Comparison of ENCODE assay signal across 20 mouse cellular contexts in the genomic region with DNA sequence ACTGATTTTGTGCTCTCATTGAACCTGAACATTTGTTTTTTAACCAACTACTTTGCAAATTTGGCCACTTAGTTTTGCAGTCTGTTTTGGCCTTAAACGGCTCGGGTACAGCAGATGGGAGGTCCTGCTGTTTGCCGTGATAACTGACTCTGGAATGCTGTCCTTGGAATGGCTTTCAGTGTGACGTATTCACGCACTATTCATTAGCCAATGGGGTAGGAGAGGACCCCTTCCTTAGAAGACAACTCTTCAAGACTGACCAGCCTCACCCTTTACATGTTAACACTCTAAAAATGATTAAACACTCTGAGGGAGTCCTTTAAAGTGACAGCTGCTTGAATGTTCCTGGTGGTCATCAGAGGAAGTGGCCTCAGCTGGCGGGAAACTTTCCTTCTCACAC.
DNase-seq lines count a peak whose midpoint lies in the region; ATAC-seq and TF ChIP-seq lines count a peak whose summit lies in the region.
"Had no signal": no experiment of that assay in that cellular context is flagged by ENCODE, and none has a peak within 500 bp of the region (broad histone marks: within the 10 kb centered on the region; RNA-seq: fewer than 3 reads in every experiment).

No protein-coding gene starts in this region.

- H3K4me1 ChIP-seq in kidney, adult 2 months (ENCODE audit: control insufficient read depth, insufficient read depth, low read length): no peaks in the 10 kb centered on the region; the same call in 1 of the 2 replicates
- peaks cover 6% of the 10 kb centered on the region for H3K4me1 ChIP-seq in heart, embryonic 13.5 days
- H3K4me1 ChIP-seq: stomach, embryonic 15.5 days had no signal

- peak; percentile 52 to 54 for DNase-seq in cerebellum, postnatal 10 days
- no peak for DNase-seq in cerebellum, postnatal 4 days (ENCODE audit: low spot score in 2 of 2)
- peak; percentile 3 for DNase-seq in kidney, adult 2 months
- DNase-seq in kidney, postnatal 36 days: no peak
- no peak for DNase-seq in left cerebral cortex, adult 2 months (ENCODE audit: extremely low spot score in 1 of 2, low spot score in 2 of 2)
- no peak for DNase-seq in left cerebral cortex, adult 18-20 months (ENCODE audit: low spot score in 2 of 2)
- no peak for DNase-seq in adipocyte (ENCODE audit: low spot score)
- DNase-seq: adrenal gland, adult 8-10 months; cerebellum, adult 11 months; cerebellum, postnatal 25 days; kidney, postnatal 10 days; right cerebral cortex, postnatal 14 days; thymus, adult 18-20 months had no signal

- no peaks in the 10 kb centered on the region for H3K27me3 ChIP-seq in kidney, adult 2 months (replicated peaks; ENCODE audit: control insufficient read depth, insufficient read depth, low read length)
- H3K27me3 ChIP-seq in heart, embryonic 13.5 days (replicated peaks): no peaks in the 10 kb centered on the region
- H3K27me3 ChIP-seq: stomach, embryonic 15.5 days had no signal

- H3K4me2 ChIP-seq in heart, embryonic 13.5 days: peak overlapping the region; percentile 44
- H3K4me2 ChIP-seq: stomach, embryonic 15.5 days had no signal

- H3K9me3 ChIP-seq in heart, embryonic 13.5 days: 0 out of 2 replicates have a peak, but pooled peaks cover 3% of the 10 kb centered on the region
- H3K9me3 ChIP-seq: midbrain, embryonic 10.5 days; stomach, embryonic 15.5 days had no signal

- 55% methylated on average over 6 of the region's 6 CpGs for WGBS in kidney, adult 2 months
- 18% methylated on average over 6 of the region's 6 CpGs for WGBS in heart, embryonic 13.5 days

- no peak for TF ChIP-seq CTCF in kidney, adult 2 months (conservative IDR thresholded peaks at IDR 0.05; ENCODE audit: insufficient read depth, insufficient read length, low read depth, low read length)
- TF ChIP-seq CTCF in left cerebral cortex, adult 2 months (IDR thresholded peaks at IDR 0.05): peak; percentile 7; the same call in 1 of the 2 replicates

- TF ChIP-seq POLR2A in kidney, adult 2 months (IDR thresholded peaks at IDR 0.05; ENCODE audit: low read depth, low read length): no peak

- H3K36me3 ChIP-seq in kidney, adult 2 months (ENCODE audit: control insufficient read depth, insufficient read depth, low read length): no peaks in the 10 kb centered on the region
- H3K36me3 ChIP-seq in heart, embryonic 13.5 days: no peaks in the 10 kb centered on the region
- H3K36me3 ChIP-seq: forebrain, embryonic 10.5 days; hindbrain, embryonic 10.5 days; midbrain, embryonic 10.5 days; stomach, embryonic 15.5 days had no signal

- H3K9ac ChIP-seq in heart, embryonic 13.5 days: no peak overlapping the region
- H3K9ac ChIP-seq: liver, embryonic 14.5 days; stomach, embryonic 15.5 days had no signal

- ATAC-seq in heart, embryonic 13.5 days (ENCODE audit: extremely low read depth, insufficient number of reproducible peaks, low FRiP score, low TSS enrichment): no peak

- no peak overlapping the region for H3K27ac ChIP-seq in kidney, adult 2 months (ENCODE audit: insufficient read depth, low read depth, low read length)
- no peak overlapping the region; the same call in 1 of the 2 replicates for H3K27ac ChIP-seq in left cerebral cortex, adult 2 months
- H3K27ac ChIP-seq in heart, embryonic 13.5 days (replicated peaks): no peak overlapping the region
- H3K27ac ChIP-seq: forebrain, embryonic 10.5 days; hindbrain, embryonic 10.5 days; liver, embryonic 14.5 days; macrophage; midbrain, embryonic 10.5 days; stomach, embryonic 15.5 days had no signal

- H3K4me3 ChIP-seq in kidney, adult 2 months (ENCODE audit: insufficient read depth, low read depth, low read length): no peak overlapping the region
- H3K4me3 ChIP-seq in left cerebral cortex, adult 2 months: no peak overlapping the region
- H3K4me3 ChIP-seq in heart, embryonic 13.5 days: no peak overlapping the region
- H3K4me3 ChIP-seq: forebrain, embryonic 10.5 days; hindbrain, embryonic 10.5 days; midbrain, embryonic 10.5 days; stomach, embryonic 15.5 days had no signal

- intact Hi-C loops in left cerebral cortex, adult 2 months (cut with DNase I): loop anchor here (10.0 kb wide), 3 partner anchors 254 to 1294 kb away; no protein-coding TSS in a partner anchor

Comparison
In these comparisons a context has a peak if more than half of its experiments do, and no peak if none do; other contexts are left out.
1. DNase-seq: peak in cerebellum, postnatal 10 days (2 of 2) and kidney, adult 2 months (single experiment); none in cerebellum, postnatal 4 days (0 of 2), kidney, postnatal 36 days (0 of 2), left cerebral cortex, adult 2 months (0 of 2), left cerebral cortex, adult 18-20 months (0 of 2) and adipocyte (single experiment).